Mouse (Mus musculus) embryonic facial prominence, embryonic 11.5 days (tissue): Measurements from ENCODE around the gene Drd1. TPM values are rescaled to one million over a fixed set of nuclear protein-coding genes. Genes with fewer than 3 reads are reported as not detected.

ENCODE experiments used
- ATAC-seq: fragments of 200-750 bp; cut with Nextera tagmentation; replicated peaks from 2 replicates; pipeline ENCODE4 v1.8.0; 2017; ENCODE audit warnings: low read depth; ENCODE audit not compliant: insufficient number of reproducible peaks, low FRiP score, low TSS enrichment
- DNase-seq: peaks from one replicate; pipeline ENCODE4 v3.0.0-alpha.2; 2015; ENCODE audit warnings: low spot score
- H3K27ac ChIP-seq: fragments of 300-500 bp; sonication (generic); replicated peaks from 2 replicates; pipeline ENCODE4 v1.5.1; 2014; ENCODE audit warnings: mild to moderate bottlenecking, low read depth, low read length, control low read depth
- H3K27me3 ChIP-seq: fragments of 300-500 bp; sonication (generic); 2 replicates; pipeline ENCODE4 v1.6.1; 2014; ENCODE audit warnings: mild to moderate bottlenecking, low read length, moderate library complexity, mixed read lengths; ENCODE audit not compliant: control insufficient read depth, insufficient read depth
- H3K36me3 ChIP-seq: fragments of 300-500 bp; sonication (generic); replicated peaks from 2 replicates; pipeline ENCODE4 v1.6.1; 2014; ENCODE audit warnings: low read depth, mild to moderate bottlenecking, low read length, moderate library complexity, mixed read lengths; ENCODE audit not compliant: control insufficient read depth, insufficient read depth
- H3K4me1 ChIP-seq: fragments of 300-500 bp; sonication (generic); 2 replicates; pipeline ENCODE4 v1.6.1; 2014; ENCODE audit warnings: low read length, mixed read lengths; ENCODE audit not compliant: control insufficient read depth, insufficient read depth
- H3K4me2 ChIP-seq: fragments of 300-500 bp; sonication (generic); 2 replicates; pipeline ENCODE4 v1.6.1; 2014; ENCODE audit warnings: low read depth, mild to moderate bottlenecking, control low read depth, low read length, moderate library complexity
- H3K4me3 ChIP-seq: fragments of 300-500 bp; sonication (generic); 2 replicates; pipeline ENCODE4 v1.5.1; 2014; ENCODE audit warnings: low read depth, low read length, control low read depth
- H3K9ac ChIP-seq: fragments of 300-500 bp; sonication (generic); replicated peaks from 2 replicates; pipeline ENCODE4 v1.6.1; 2014; ENCODE audit warnings: mild to moderate bottlenecking, control low read depth, low read length
- H3K9me3 ChIP-seq: fragments of 300-500 bp; sonication (generic); replicated peaks from 2 replicates; pipeline ENCODE4 v1.6.1; 2016; ENCODE audit warnings: mild to moderate bottlenecking, low read length, inconsistent platforms, mixed read lengths; ENCODE audit not compliant: control insufficient read depth
- WGBS: fragments of 180-500 bp; shearing (Covaris S2); extraction: QIAGEN DNeasy Blood & Tissue Kit; methylation state at CpG from one replicate; pipeline ENCODE4 v1.1.7; 2014; 5-methylcytosine and 5-hydroxymethylcytosine counted together
- polyA plus RNA-seq: library from polyadenylated mRNA; unstranded; fragments of >200 nt; fragmentation: Nextera tagmentation; extraction: Ambion mirVana; gene quantifications from 2 replicates; pipeline ENCODE4 v1.2.1, GENCODE M21; 2014

Gene Drd1
- polyA plus RNA-seq, 1 experiment from 2014 or later, result 0.39 TPM

GRCm38 (mm10) chr13:54008716-54009115, 46.8 kb downstream of the Drd1 start:
- Histone ChIP-seq H3K27me3 (no peaks in the 10 kb centered on the region), H3K4me2 (no peak overlapping the region), H3K36me3 (no peaks in the 10 kb centered on the region), H3K4me3 (no peak overlapping the region), H3K27ac (no peak overlapping the region), H3K4me1 (no peaks in the 10 kb centered on the region), H3K9me3 (no peaks in the 10 kb centered on the region), H3K9ac (no peak overlapping the region)
- ATAC-seq, result no peak
- DNase-seq, result no peak
- 92% methylated on average over 4 of the region's 4 CpGs for WGBS

Other genes with a start within 250 kb of the Drd1 start
- gene Sfxn1, start 16.2 kb upstream of the Drd1 start, polyA plus RNA-seq, result 90.5 and 98.9 TPM in 2 replicates
- 0.06 and 0.07 TPM in 2 replicates for gene Hrh2, start 136.4 kb upstream of the Drd1 start, polyA plus RNA-seq